Mouse (Mus musculus): ENCODE results near the gene Cyp4a32. TPM values are rescaled to one million over a fixed set of nuclear protein-coding genes. Genes with fewer than 3 reads are reported as not detected.

The Cyp4a32 gene
- total and polyA plus RNA-seq, 3 experiments: not detected

Other genes starting within 250 kb of the Cyp4a32 start
- gene Cyp4a12b, start 189.3 kb upstream of the Cyp4a32 start, total RNA-seq (2012; rRNA removed): not detected in 2 replicates
- gene Cyp4a12b, start 189.3 kb upstream of the Cyp4a32 start, total RNA-seq (2014; rRNA removed): not detected in 2 replicates
- gene Cyp4a12b, start 189.3 kb upstream of the Cyp4a32 start, polyA plus RNA-seq (2012; ENCODE audit: insufficient read length, low read depth): not detected in 2 replicates
- gene Cyp4a30b, start 148.4 kb upstream of the Cyp4a32 start, total RNA-seq (2012; rRNA removed): not detected in 2 replicates
- not detected in 2 replicates for gene Cyp4a30b, start 148.4 kb upstream of the Cyp4a32 start, total RNA-seq (2014; rRNA removed)
- gene Cyp4a30b, start 148.4 kb upstream of the Cyp4a32 start, polyA plus RNA-seq (2012; ENCODE audit: insufficient read length, low read depth): not detected in 2 replicates
- not detected in 2 replicates for gene Cyp4a14, start 104.8 kb upstream of the Cyp4a32 start, total RNA-seq (2012; rRNA removed)
- gene Cyp4a14, start 104.8 kb upstream of the Cyp4a32 start, total RNA-seq (2014; rRNA removed): not detected in 2 replicates
- gene Cyp4a14, start 104.8 kb upstream of the Cyp4a32 start, polyA plus RNA-seq (2012; ENCODE audit: insufficient read length, low read depth): not detected in 2 replicates
- gene Cyp4a10, start 82.7 kb upstream of the Cyp4a32 start, total RNA-seq (2012; rRNA removed): not detected in 2 replicates
- gene Cyp4a10, start 82.7 kb upstream of the Cyp4a32 start, total RNA-seq (2014; rRNA removed): not detected in 2 replicates
- gene Cyp4a10, start 82.7 kb upstream of the Cyp4a32 start, polyA plus RNA-seq (2012; ENCODE audit: insufficient read length, low read depth): not detected in 2 replicates
- not detected in 2 replicates for gene Cyp4a31, start 37.3 kb upstream of the Cyp4a32 start, total RNA-seq (2012; rRNA removed)
- not detected in 2 replicates for gene Cyp4a31, start 37.3 kb upstream of the Cyp4a32 start, total RNA-seq (2014; rRNA removed)
- not detected in 2 replicates for gene Cyp4a31, start 37.3 kb upstream of the Cyp4a32 start, polyA plus RNA-seq (2012; ENCODE audit: insufficient read length, low read depth)
- gene Cyp4b1, start 46.8 kb downstream of the Cyp4a32 start, total RNA-seq (2012; rRNA removed): not detected in 2 replicates
- not detected in 2 replicates for gene Cyp4b1, start 46.8 kb downstream of the Cyp4a32 start, total RNA-seq (2014; rRNA removed)
- not detected in 2 replicates for gene Cyp4b1, start 46.8 kb downstream of the Cyp4a32 start, polyA plus RNA-seq (2012; ENCODE audit: insufficient read length, low read depth)
- 12.3 and 12.9 TPM in 2 replicates for gene Efcab14, start 136.8 kb downstream of the Cyp4a32 start, total RNA-seq (2012; rRNA removed)
- 12.4 and 13.5 TPM in 2 replicates for gene Efcab14, start 136.8 kb downstream of the Cyp4a32 start, total RNA-seq (2014; rRNA removed)
- gene Efcab14, start 136.8 kb downstream of the Cyp4a32 start, polyA plus RNA-seq (2012; ENCODE audit: insufficient read length, low read depth): 18.3 and 23.0 TPM in 2 replicates
- gene Tex38, start 180.0 kb downstream of the Cyp4a32 start, total RNA-seq (2012; rRNA removed): 0.17 TPM in 1 of 2 replicates, not detected in the other
- gene Tex38, start 180.0 kb downstream of the Cyp4a32 start, total RNA-seq (2014; rRNA removed): not detected in 2 replicates
- gene Tex38, start 180.0 kb downstream of the Cyp4a32 start, polyA plus RNA-seq (2012; ENCODE audit: insufficient read length, low read depth): 0.30 and 0.52 TPM in 2 replicates
- 17.0 and 24.3 TPM in 2 replicates for gene Atpaf1, start 183.8 kb downstream of the Cyp4a32 start, total RNA-seq (2012; rRNA removed)
- 36.3 and 37.5 TPM in 2 replicates for gene Atpaf1, start 183.8 kb downstream of the Cyp4a32 start, total RNA-seq (2014; rRNA removed)
- gene Atpaf1, start 183.8 kb downstream of the Cyp4a32 start, polyA plus RNA-seq (2012; ENCODE audit: insufficient read length, low read depth): 22.1 and 27.7 TPM in 2 replicates
- gene Mob3c, start 227.1 kb downstream of the Cyp4a32 start, total RNA-seq (2012; rRNA removed): 9.2 and 9.3 TPM in 2 replicates
- gene Mob3c, start 227.1 kb downstream of the Cyp4a32 start, total RNA-seq (2014; rRNA removed): 7.4 and 7.8 TPM in 2 replicates
- 5.9 and 9.2 TPM in 2 replicates for gene Mob3c, start 227.1 kb downstream of the Cyp4a32 start, polyA plus RNA-seq (2012; ENCODE audit: insufficient read length, low read depth)
- gene Mknk1, start 238.2 kb downstream of the Cyp4a32 start, total RNA-seq (2012; rRNA removed): 34.7 and 39.0 TPM in 2 replicates
- 15.7 and 17.8 TPM in 2 replicates for gene Mknk1, start 238.2 kb downstream of the Cyp4a32 start, total RNA-seq (2014; rRNA removed)
- 31.5 and 38.5 TPM in 2 replicates for gene Mknk1, start 238.2 kb downstream of the Cyp4a32 start, polyA plus RNA-seq (2012; ENCODE audit: insufficient read length, low read depth)

Measured in CH12.LX (cell line).